Comparison of ENCODE assay signal across 9 mouse cellular contexts in genomic region chr8:109957167-109958028, GRCm38 (mm10). TPM values are rescaled to one million over a fixed set of nuclear protein-coding genes. Genes with fewer than 3 reads are reported as not detected.
DNase-seq lines count a peak whose midpoint lies in the region; ATAC-seq lines count a peak whose summit lies in the region.
"Had no signal": no experiment of that assay in that cellular context is flagged by ENCODE, and none has a peak within 500 bp of the region (broad histone marks: within the 10 kb centered on the region; RNA-seq: fewer than 3 reads in every experiment).

No protein-coding gene starts in this region.

- H3K9me3 ChIP-seq in embryonic facial prominence, embryonic 13.5 days = no peaks in the 10 kb centered on the region
- no peaks in the 10 kb centered on the region for H3K9me3 ChIP-seq in kidney, embryonic 14.5 days (ENCODE audit: control insufficient read depth, low read length)
- no peaks in the 10 kb centered on the region for H3K9me3 ChIP-seq in midbrain, embryonic 11.5 days (ENCODE audit: control insufficient read depth, low read length)

- peak overlapping the region; percentile 60 for H3K27ac ChIP-seq in embryonic facial prominence, embryonic 13.5 days
- no peak overlapping the region for H3K27ac ChIP-seq in kidney, embryonic 14.5 days (ENCODE audit: low read depth, low read length)
- no peak overlapping the region for H3K27ac ChIP-seq in midbrain, embryonic 11.5 days (ENCODE audit: low read depth, low read length)

- peak; percentile 61; the same call in 1 of the 2 replicates for ATAC-seq in embryonic facial prominence, embryonic 13.5 days (ENCODE audit: insufficient number of reproducible peaks, insufficient read depth, low FRiP score, low TSS enrichment, low read depth)
- ATAC-seq in kidney, embryonic 14.5 days (ENCODE audit: low FRiP score, low TSS enrichment) = 0 out of 2 replicates have a peak, but pooled peaks have one; percentile 49
- ATAC-seq in midbrain, embryonic 11.5 days (ENCODE audit: low FRiP score) = peak; percentile 42

- H3K27me3 ChIP-seq in embryonic facial prominence, embryonic 13.5 days = peaks cover 34% of the 10 kb centered on the region
- H3K27me3 ChIP-seq in kidney, embryonic 14.5 days (ENCODE audit: control insufficient read depth, insufficient read depth, low read length) = peaks cover 12% of the 10 kb centered on the region
- H3K27me3 ChIP-seq in midbrain, embryonic 11.5 days (ENCODE audit: control insufficient read depth, insufficient read depth, low read length) = peaks cover 21% of the 10 kb centered on the region

- peak overlapping the region; percentile 39 for H3K4me2 ChIP-seq in embryonic facial prominence, embryonic 13.5 days
- peak overlapping the region; percentile 26 for H3K4me2 ChIP-seq in kidney, embryonic 14.5 days (replicated peaks; ENCODE audit: low read depth, low read length)
- H3K4me2 ChIP-seq in midbrain, embryonic 11.5 days = peak overlapping the region; percentile 27

- H3K4me1 ChIP-seq in embryonic facial prominence, embryonic 13.5 days = peaks cover 27% of the 10 kb centered on the region
- no peaks in the 10 kb centered on the region; the same call in 1 of the 2 replicates for H3K4me1 ChIP-seq in kidney, embryonic 14.5 days (ENCODE audit: control insufficient read depth, insufficient read depth, low read length)
- H3K4me1 ChIP-seq in midbrain, embryonic 11.5 days (ENCODE audit: control insufficient read depth, insufficient read depth, low read length) = peaks cover 15% of the 10 kb centered on the region

- H3K9ac ChIP-seq in embryonic facial prominence, embryonic 13.5 days = no peak overlapping the region
- H3K9ac ChIP-seq in kidney, embryonic 14.5 days (ENCODE audit: low read depth, low read length) = no peak overlapping the region
- H3K9ac ChIP-seq in midbrain, embryonic 11.5 days (ENCODE audit: low read length) = peak overlapping the region; percentile 40; the same call in 1 of the 2 replicates

- peak; percentile 38 to 64 for DNase-seq in lung, adult 18-20 months
- DNase-seq in lung, postnatal 14 days = no peak
- peak; percentile 90 for DNase-seq in midbrain, embryonic 11.5 days (ENCODE audit: low spot score, missing footprints)
- peak; percentile 79 for DNase-seq in yolk sac, embryonic 10.5 days (ENCODE audit: low spot score)
- no peak for DNase-seq in right cerebral cortex, adult 18-20 months
- no peak for DNase-seq in cerebellum, adult 8-10 months

- H3K4me3 ChIP-seq in embryonic facial prominence, embryonic 13.5 days = no peak overlapping the region
- H3K4me3 ChIP-seq in kidney, embryonic 14.5 days (ENCODE audit: low read length) = no peak overlapping the region
- no peak overlapping the region for H3K4me3 ChIP-seq in midbrain, embryonic 11.5 days (ENCODE audit: low read depth, low read length)

- H3K36me3 ChIP-seq in embryonic facial prominence, embryonic 13.5 days = no peaks in the 10 kb centered on the region
- no peaks in the 10 kb centered on the region for H3K36me3 ChIP-seq in kidney, embryonic 14.5 days (ENCODE audit: control insufficient read depth, insufficient read depth, low read length)
- H3K36me3 ChIP-seq in midbrain, embryonic 11.5 days (ENCODE audit: control insufficient read depth, insufficient read depth, low read length) = no peaks in the 10 kb centered on the region

- WGBS in embryonic facial prominence, embryonic 13.5 days = 5% methylated on average over 16 of the region's 16 CpGs
- 3% methylated on average over 16 of the region's 16 CpGs for WGBS in kidney, embryonic 14.5 days
- 5% methylated on average over 16 of the region's 16 CpGs for WGBS in midbrain, embryonic 11.5 days

RNA-seq across cellular contexts. Expression of gene Marveld3, which starts 4.6 kb away (rescaled TPM):
- 2.9 and 4.1 TPM in 2 replicates for polyA plus RNA-seq in embryonic facial prominence, embryonic 13.5 days (2015; fragmentation: Nextera tagmentation; extraction: Ambion mirVana)
- polyA plus RNA-seq in kidney, embryonic 14.5 days (2014; fragmentation: Nextera tagmentation; extraction: Ambion mirVana) = 2.1 and 4.0 TPM in 2 replicates
- 0.25 and 0.37 TPM in 2 replicates for polyA plus RNA-seq in midbrain, embryonic 11.5 days (2014; fragmentation: Nextera tagmentation; extraction: Ambion mirVana)

RNA-seq across cellular contexts. Expression of gene Tat, which starts 32.8 kb away (rescaled TPM):
- polyA plus RNA-seq in embryonic facial prominence, embryonic 13.5 days (2015; fragmentation: Nextera tagmentation; extraction: Ambion mirVana) = not detected in 2 replicates
- polyA plus RNA-seq in kidney, embryonic 14.5 days (2014; fragmentation: Nextera tagmentation; extraction: Ambion mirVana) = not detected in 2 replicates
- polyA plus RNA-seq in midbrain, embryonic 11.5 days (2014; fragmentation: Nextera tagmentation; extraction: Ambion mirVana) = not detected in 2 replicates
- polyA plus RNA-seq: cortical plate, adult 2 months had no signal

Comparison
In these comparisons a context has a peak if more than half of its experiments do, and no peak if none do; other contexts are left out.
1. DNase-seq: peak in lung, adult 18-20 months (2 of 2), midbrain, embryonic 11.5 days (single experiment) and yolk sac, embryonic 10.5 days (single experiment); none in lung, postnatal 14 days (single experiment), right cerebral cortex, adult 18-20 months (single experiment) and cerebellum, adult 8-10 months (single experiment).
2. Peak in every context shown above with its lines, with median percentiles within 50 percentile points of each other: ATAC-seq and H3K4me2 ChIP-seq.